Mouse (Mus musculus): ENCODE measurements at regions not wholly inside any gene's neighbourhood (a gene's known extent, or its start where the extent isn't known, plus 50 kb on each side); places are given as distances from the start of the nearest gene placed in this dataset.
A peak's percentile ranks its signal among the peaks of the same experiment; 100 is the strongest.

DNA sequence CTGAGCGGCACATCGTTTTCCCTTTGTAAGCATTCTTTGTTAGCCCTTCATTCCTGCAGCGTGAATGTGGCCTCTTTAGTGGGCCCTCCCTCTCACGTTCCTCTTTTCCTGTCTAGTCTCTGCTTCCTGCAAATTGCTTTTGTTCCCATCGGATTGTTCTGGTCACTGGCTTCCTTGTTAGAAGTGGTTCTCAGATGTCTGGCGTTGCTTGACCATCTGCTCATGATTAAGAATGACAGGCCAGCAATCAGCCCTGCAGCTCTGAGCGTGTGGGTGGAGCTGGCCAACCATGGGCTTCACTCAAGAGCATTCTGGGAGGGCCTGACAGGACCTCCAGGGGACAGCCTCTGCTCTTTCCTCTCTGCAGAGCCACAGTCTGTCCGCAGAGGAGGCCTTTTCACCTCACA lies 297.5 kb downstream of the Eipr1 start:
- Histone ChIP-seq H3K4me3 (ENCODE audit: insufficient read depth, low read depth, low read length) (no peak overlapping the region), H3K27me3 (replicated peaks; ENCODE audit: control insufficient read depth, insufficient read depth, low read length) (no peaks in the 10 kb centered on the region), H3K4me1 (ENCODE audit: control insufficient read depth, insufficient read depth, low read length) (no peaks in the 10 kb centered on the region), H3K27ac (ENCODE audit: insufficient read depth, low read depth, low read length) (no peak overlapping the region), H3K36me3 (ENCODE audit: control insufficient read depth, insufficient read depth, low read length) (no peaks in the 10 kb centered on the region)
- DNase-seq: no peak
- TF ChIP-seq POLR2A (IDR thresholded peaks at IDR 0.05; ENCODE audit: low read depth, low read length): no peak
- no peak for TF ChIP-seq CTCF (conservative IDR thresholded peaks at IDR 0.05; ENCODE audit: insufficient read depth, insufficient read length, low read depth, low read length)
- 28% methylated on average over 8 of the region's 8 CpGs for WGBS

DNA sequence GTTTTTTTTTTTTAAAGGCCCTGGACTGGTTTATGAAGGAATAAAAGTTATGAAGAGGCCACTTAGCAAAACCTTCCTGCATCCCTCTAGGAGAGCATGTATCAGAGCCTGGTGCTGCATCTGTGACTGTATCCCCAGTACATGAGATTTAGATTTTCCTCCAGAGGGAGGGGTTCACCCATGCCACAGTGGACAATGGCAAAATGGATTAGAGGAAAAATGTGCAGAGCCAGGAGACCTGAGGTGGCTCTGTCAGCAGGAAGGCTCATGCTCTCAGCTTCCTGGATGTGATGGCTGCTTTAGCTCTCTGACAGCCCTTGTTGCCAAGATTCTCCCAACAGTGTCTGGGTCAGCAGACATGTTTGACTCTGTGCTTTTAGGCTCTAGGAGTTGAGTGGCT lies 298.2 kb downstream of the Eipr1 start:
- DNase-seq: no peak
- no peaks in the 10 kb centered on the region for H3K36me3 ChIP-seq (ENCODE audit: control insufficient read depth, insufficient read depth, low read length)
- TF ChIP-seq CTCF (conservative IDR thresholded peaks at IDR 0.05; ENCODE audit: insufficient read depth, insufficient read length, low read depth, low read length) (no peak), POLR2A (IDR thresholded peaks at IDR 0.05; ENCODE audit: low read depth, low read length) (no peak)

DNA sequence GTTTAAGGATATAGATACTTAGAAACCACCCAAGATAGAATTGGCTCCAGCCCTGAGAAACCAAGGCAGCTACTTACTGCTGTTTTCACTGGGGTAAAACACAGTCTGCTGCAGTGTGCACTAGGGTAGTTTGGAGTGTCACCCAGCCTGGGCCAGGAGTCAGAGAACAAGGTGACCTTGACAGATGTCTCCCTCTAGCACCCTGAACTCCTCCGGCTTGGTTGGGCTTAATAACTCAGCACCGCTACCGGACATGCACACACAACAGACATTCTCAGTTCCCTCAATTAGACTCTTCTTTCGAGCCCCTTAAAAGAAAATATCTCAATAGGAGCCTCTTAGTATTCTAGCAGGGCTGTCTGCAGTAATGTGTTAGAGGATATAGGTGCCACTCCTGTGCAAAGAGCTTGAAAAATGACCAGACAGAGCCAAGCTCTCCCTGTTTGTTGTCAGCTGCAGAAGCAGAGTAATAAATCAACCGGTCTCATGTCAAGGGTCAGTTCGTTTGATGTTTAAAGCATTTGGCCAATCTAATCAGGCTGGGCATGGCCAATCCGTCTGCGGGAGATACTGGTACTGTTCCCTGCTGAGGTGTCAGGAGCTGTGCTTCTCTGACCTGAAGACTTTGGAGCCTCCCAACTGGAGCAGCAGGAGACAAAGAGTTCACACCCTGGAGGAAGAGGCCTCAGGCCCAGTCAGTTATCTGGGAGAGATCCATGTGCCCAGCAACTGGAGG lies 299.1 kb downstream of the Eipr1 start:
- no peak overlapping the region for H3K27ac ChIP-seq (ENCODE audit: insufficient read depth, low read depth, low read length)
- H3K36me3 ChIP-seq (ENCODE audit: control insufficient read depth, insufficient read depth, low read length): no peaks in the 10 kb centered on the region
- 49% methylated on average over 8 of the region's 8 CpGs for WGBS
- no peak for TF ChIP-seq POLR2A (IDR thresholded peaks at IDR 0.05; ENCODE audit: low read depth, low read length)
- TF ChIP-seq CTCF (conservative IDR thresholded peaks at IDR 0.05; ENCODE audit: insufficient read depth, insufficient read length, low read depth, low read length): no peak
- no peak overlapping the region for H3K4me3 ChIP-seq (ENCODE audit: insufficient read depth, low read depth, low read length)
- no peaks in the 10 kb centered on the region for H3K4me1 ChIP-seq (ENCODE audit: control insufficient read depth, insufficient read depth, low read length)
- DNase-seq: no peak
- H3K27me3 ChIP-seq (replicated peaks; ENCODE audit: control insufficient read depth, insufficient read depth, low read length): no peaks in the 10 kb centered on the region

More for the DNA sequence above, 298.2 kb downstream of the Eipr1 start:
- Histone ChIP-seq H3K27me3 (replicated peaks; ENCODE audit: control insufficient read depth, insufficient read depth, low read length) (no peaks in the 10 kb centered on the region), H3K4me1 (ENCODE audit: control insufficient read depth, insufficient read depth, low read length) (no peaks in the 10 kb centered on the region), H3K4me3 (ENCODE audit: insufficient read depth, low read depth, low read length) (no peak overlapping the region), H3K27ac (ENCODE audit: insufficient read depth, low read depth, low read length) (no peak overlapping the region)

DNA sequence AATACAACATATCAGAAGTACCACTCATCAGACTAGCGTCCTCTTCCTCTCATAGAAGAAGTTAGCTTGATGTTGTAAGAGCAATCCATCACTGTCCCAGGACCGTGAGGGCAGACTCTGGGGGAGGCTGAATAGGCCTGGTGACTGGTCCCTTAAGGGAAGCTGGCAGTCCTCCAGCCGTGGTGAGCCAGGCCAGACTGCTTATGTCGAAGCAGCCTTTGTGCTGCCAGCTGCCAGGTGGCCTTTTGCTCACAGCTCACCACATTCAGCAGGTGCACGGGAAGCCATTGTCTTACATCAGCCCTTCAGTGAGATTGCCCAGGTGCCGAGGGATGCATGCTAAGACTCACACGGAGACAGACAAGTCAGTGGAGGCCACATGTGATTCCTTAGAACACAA lies 302.8 kb downstream of the Eipr1 start:
- Histone ChIP-seq H3K4me3 (ENCODE audit: insufficient read depth, low read depth, low read length) (no peak overlapping the region), H3K27me3 (replicated peaks; ENCODE audit: control insufficient read depth, insufficient read depth, low read length) (no peaks in the 10 kb centered on the region), H3K4me1 (ENCODE audit: control insufficient read depth, insufficient read depth, low read length) (no peaks in the 10 kb centered on the region), H3K27ac (ENCODE audit: insufficient read depth, low read depth, low read length) (no peak overlapping the region), H3K36me3 (ENCODE audit: control insufficient read depth, insufficient read depth, low read length) (no peaks in the 10 kb centered on the region)
- DNase-seq: peak; percentile 10
- TF ChIP-seq POLR2A (IDR thresholded peaks at IDR 0.05; ENCODE audit: low read depth, low read length) (no peak), CTCF (conservative IDR thresholded peaks at IDR 0.05; ENCODE audit: insufficient read depth, insufficient read length, low read depth, low read length) (no peak)
- 32% methylated on average over 7 of the region's 7 CpGs for WGBS

DNA sequence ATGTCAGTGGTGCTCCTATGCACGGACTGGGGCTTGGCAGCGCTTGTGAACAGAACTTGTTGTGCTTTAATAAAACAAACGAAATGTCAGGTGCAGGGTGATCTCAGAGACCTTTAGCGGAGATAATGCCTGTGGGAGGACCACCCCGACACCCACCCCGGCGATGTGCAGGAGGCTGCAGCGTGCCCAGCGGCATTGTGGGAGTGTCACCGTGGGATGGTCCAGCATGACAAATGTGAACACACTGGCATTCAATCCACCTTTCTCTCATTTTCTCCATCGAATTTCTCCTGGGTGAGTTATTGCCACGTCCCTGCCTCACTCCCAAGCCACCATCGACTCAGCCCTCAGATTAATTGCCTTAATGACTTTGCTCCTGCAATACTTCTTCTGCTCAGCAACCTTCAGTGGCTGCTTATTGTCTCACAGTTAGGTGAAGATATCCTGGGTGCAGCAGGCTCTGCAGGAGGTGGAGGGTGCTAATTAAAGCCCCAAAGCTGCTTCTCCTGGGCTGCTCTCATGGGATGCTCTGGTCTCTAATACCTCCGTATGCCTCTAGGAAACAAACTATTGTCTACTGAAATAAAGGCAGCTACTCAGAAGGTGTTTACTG lies 310.5 kb downstream of the Eipr1 start:
- DNase-seq: no peak
- H3K27ac ChIP-seq (ENCODE audit: insufficient read depth, low read depth, low read length): no peak overlapping the region
- no peak for TF ChIP-seq POLR2A (IDR thresholded peaks at IDR 0.05; ENCODE audit: low read depth, low read length)
- no peak for TF ChIP-seq CTCF (conservative IDR thresholded peaks at IDR 0.05; ENCODE audit: insufficient read depth, insufficient read length, low read depth, low read length)
- 34% methylated on average over 14 of the region's 14 CpGs for WGBS
- no peaks in the 10 kb centered on the region for H3K27me3 ChIP-seq (replicated peaks; ENCODE audit: control insufficient read depth, insufficient read depth, low read length)
- no peaks in the 10 kb centered on the region for H3K36me3 ChIP-seq (ENCODE audit: control insufficient read depth, insufficient read depth, low read length)
- H3K4me3 ChIP-seq (ENCODE audit: insufficient read depth, low read depth, low read length): no peak overlapping the region
- H3K4me1 ChIP-seq (ENCODE audit: control insufficient read depth, insufficient read depth, low read length): no peaks in the 10 kb centered on the region

DNA sequence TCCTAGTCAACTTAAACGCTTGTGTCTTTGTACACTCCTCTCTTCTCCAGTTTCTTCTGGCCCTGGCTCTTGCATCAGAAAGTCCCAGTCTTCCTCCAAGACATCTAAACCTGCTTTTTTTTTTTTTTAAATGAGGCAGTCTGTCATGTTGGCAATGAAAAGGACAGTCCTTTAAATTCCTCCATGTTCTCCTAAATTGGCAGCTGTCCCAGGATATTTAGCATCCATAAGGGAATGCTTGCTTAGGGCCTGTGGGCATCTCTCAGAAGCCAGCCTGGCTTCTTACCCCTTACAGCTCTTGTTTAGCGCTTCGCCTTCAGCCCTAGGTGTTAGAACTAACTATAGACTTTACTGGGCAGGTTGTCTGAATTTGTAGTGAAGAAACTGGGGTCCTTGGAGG lies 311.2 kb downstream of the Eipr1 start:
- no peaks in the 10 kb centered on the region for H3K27me3 ChIP-seq (replicated peaks; ENCODE audit: control insufficient read depth, insufficient read depth, low read length)
- no peak overlapping the region for H3K27ac ChIP-seq (ENCODE audit: insufficient read depth, low read depth, low read length)
- no peak for DNase-seq
- no peaks in the 10 kb centered on the region for H3K4me1 ChIP-seq (ENCODE audit: control insufficient read depth, insufficient read depth, low read length)
- H3K36me3 ChIP-seq (ENCODE audit: control insufficient read depth, insufficient read depth, low read length): no peaks in the 10 kb centered on the region
- TF ChIP-seq POLR2A (IDR thresholded peaks at IDR 0.05; ENCODE audit: low read depth, low read length) (no peak), CTCF (conservative IDR thresholded peaks at IDR 0.05; ENCODE audit: insufficient read depth, insufficient read length, low read depth, low read length) (no peak)
- WGBS: 89% methylated on average over 3 of the region's 3 CpGs
- H3K4me3 ChIP-seq (ENCODE audit: insufficient read depth, low read depth, low read length): no peak overlapping the region

DNA sequence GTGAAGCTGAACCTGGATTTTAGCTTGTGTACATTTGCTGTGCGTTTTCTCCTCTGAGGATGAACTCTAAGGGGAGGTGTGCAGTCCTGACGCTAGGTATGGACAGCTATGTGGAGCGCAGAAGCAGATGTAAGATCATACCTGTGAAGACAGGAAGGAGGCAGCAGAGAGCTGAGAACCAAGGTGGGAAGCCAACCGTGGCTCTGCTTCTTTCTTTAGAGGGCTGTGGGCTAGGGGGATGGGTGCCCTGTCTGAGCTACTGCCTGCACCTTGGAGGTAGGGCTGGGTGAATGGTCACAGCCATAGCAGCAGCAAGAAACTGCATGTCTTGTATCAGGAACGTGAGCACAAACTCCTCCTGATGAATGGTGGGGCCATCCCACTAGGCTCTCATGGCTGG lies 316.6 kb downstream of the Eipr1 start:
- Histone ChIP-seq H3K4me3 (ENCODE audit: insufficient read depth, low read depth, low read length) (no peak overlapping the region), H3K4me1 (ENCODE audit: control insufficient read depth, insufficient read depth, low read length) (no peaks in the 10 kb centered on the region), H3K27ac (ENCODE audit: insufficient read depth, low read depth, low read length) (no peak overlapping the region), H3K27me3 (replicated peaks; ENCODE audit: control insufficient read depth, insufficient read depth, low read length) (no peaks in the 10 kb centered on the region), H3K36me3 (ENCODE audit: control insufficient read depth, insufficient read depth, low read length) (no peaks in the 10 kb centered on the region)
- TF ChIP-seq CTCF (conservative IDR thresholded peaks at IDR 0.05; ENCODE audit: insufficient read depth, insufficient read length, low read depth, low read length) (peak; percentile 69), POLR2A (IDR thresholded peaks at IDR 0.05; ENCODE audit: low read depth, low read length) (no peak)
- 17% methylated on average over 5 of the region's 5 CpGs for WGBS
- DNase-seq: peak; percentile 14

All from kidney, adult 2 months (tissue).